Mouse (Mus musculus): ENCODE data around the gene Sfmbt2.

GRCm38 (mm10) chr2:10591310-10591709, 221.0 kb downstream of the Sfmbt2 start:
- TF ChIP-seq CTCF (IDR thresholded peaks at IDR 0.05; ENCODE audit: extremely low read depth, insufficient read depth, low read length), result no peak
- no peak for TF ChIP-seq POLR2A (IDR thresholded peaks at IDR 0.05; ENCODE audit: extremely low read depth, insufficient read depth, low read length)

Measured in cortical plate, adult 2 months (tissue).